ENCODE assay signal across 18 mouse cellular contexts in the genomic region with DNA sequence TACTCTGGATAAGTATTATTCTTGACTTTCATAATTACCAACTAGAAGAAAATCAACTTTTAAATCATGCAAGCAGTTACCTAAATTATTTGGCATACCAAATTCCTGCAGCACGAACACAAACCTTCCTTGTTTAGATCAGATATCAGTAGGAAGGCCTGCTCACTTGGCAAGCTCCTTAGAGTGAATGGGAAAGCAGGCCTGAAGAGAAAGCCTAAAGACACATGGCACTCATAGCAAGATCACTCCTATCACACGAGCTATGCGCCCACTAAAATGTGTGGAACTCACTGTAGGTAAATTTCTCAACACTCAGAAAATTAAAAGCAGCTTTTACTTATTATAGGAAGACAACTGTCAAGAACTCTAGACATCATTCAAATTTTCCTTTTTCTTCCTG.
"Had no signal": no experiment of that assay in that cellular context is flagged by ENCODE, and none has a peak within 500 bp of the region (broad histone marks: within the 10 kb centered on the region; RNA-seq: fewer than 3 reads in every experiment).

No protein-coding gene starts in this region.

- H3K36me3 ChIP-seq: neural tube, embryonic 12.5 days had no signal

- H3K4me2 ChIP-seq: kidney, embryonic 15.5 days; liver, embryonic 13.5 days; midbrain, embryonic 12.5 days; midbrain, embryonic 15.5 days; neural tube, embryonic 12.5 days; stomach, embryonic 15.5 days had no signal

- H3K9me3 ChIP-seq: kidney, embryonic 15.5 days; liver, embryonic 13.5 days; midbrain, embryonic 12.5 days; midbrain, embryonic 15.5 days; neural tube, embryonic 12.5 days; stomach, embryonic 15.5 days had no signal

- H3K9ac ChIP-seq: kidney, embryonic 15.5 days; liver, embryonic 13.5 days; midbrain, embryonic 12.5 days; midbrain, embryonic 15.5 days; neural tube, embryonic 12.5 days; stomach, embryonic 15.5 days had no signal

- H3K27me3 ChIP-seq: kidney, embryonic 15.5 days; liver, embryonic 13.5 days; midbrain, embryonic 12.5 days; midbrain, embryonic 15.5 days; neural tube, embryonic 12.5 days; stomach, embryonic 15.5 days had no signal

- H3K27ac ChIP-seq: kidney, embryonic 15.5 days; liver, embryonic 13.5 days; midbrain, embryonic 12.5 days; midbrain, embryonic 15.5 days; neural tube, embryonic 12.5 days; stomach, embryonic 15.5 days had no signal

- H3K4me1 ChIP-seq: midbrain, embryonic 15.5 days; neural tube, embryonic 12.5 days; stomach, embryonic 15.5 days had no signal

- H3K4me3 ChIP-seq: kidney, embryonic 15.5 days; liver, embryonic 13.5 days; midbrain, embryonic 12.5 days; midbrain, embryonic 15.5 days; neural tube, embryonic 12.5 days; stomach, embryonic 15.5 days had no signal

- DNase-seq: kidney, adult 8-10 months; kidney, postnatal 10 days; kidney, postnatal 36 days; layer of hippocampus, adult 9-11 months; liver, embryonic 13.5 days; lung, adult 2 months; lung, postnatal 14 days; lung, postnatal 4 days; retina, postnatal 1 day; right cerebral cortex, postnatal 25 days; spleen, adult 18-20 months; thymus, adult 18-20 months; thymus, postnatal 36 days had no signal

- ATAC-seq: midbrain, embryonic 15.5 days had no signal
